Mouse (Mus musculus) thymus, adult 2 months (tissue): ENCODE data around the gene Bmp5. TPM values are rescaled to one million over a fixed set of nuclear protein-coding genes. Genes with fewer than 3 reads are reported as not detected.

ENCODE experiments used
- DNase-seq: peaks from one replicate; pipeline ENCODE4 v3.0.0; 2021
- H3K27ac ChIP-seq: fragments of 200-500 bp; 2 replicates; pipeline ENCODE4 v1.5.1; 2012; ENCODE audit warnings: low read length, control low read depth; ENCODE audit not compliant: control insufficient read depth, insufficient read depth
- H3K27me3 ChIP-seq: fragments of 200-500 bp; 2 replicates; pipeline ENCODE4 v1.6.1; 2012; ENCODE audit warnings: mild to moderate bottlenecking, low read length, moderate library complexity, mixed read lengths; ENCODE audit not compliant: control insufficient read depth, insufficient read depth
- H3K36me3 ChIP-seq: fragments of 200-500 bp; 2 replicates; pipeline ENCODE4 v1.6.1; 2012; ENCODE audit warnings: mild to moderate bottlenecking, low read length, moderate library complexity; ENCODE audit not compliant: control insufficient read depth, insufficient read depth
- H3K4me1 ChIP-seq: fragments of 200-500 bp; replicated peaks from 2 replicates; pipeline ENCODE4 v1.6.1; 2012; ENCODE audit warnings: low read length; ENCODE audit not compliant: control insufficient read depth, insufficient read depth
- H3K4me3 ChIP-seq: fragments of 200-500 bp; 2 replicates; pipeline ENCODE4 v1.5.1; 2012; ENCODE audit warnings: mild to moderate bottlenecking, low read length, control low read depth, moderate library complexity; ENCODE audit not compliant: control insufficient read depth, insufficient read depth
- CTCF ChIP-seq: fragments of 200-500 bp; IDR thresholded peaks from 2 replicates; pipeline ENCODE4 v1.5.1; 2012; ENCODE audit warnings: mild to moderate bottlenecking, control low read depth, low read length, moderate library complexity, borderline replicate concordance; ENCODE audit not compliant: control insufficient read depth, poor library complexity, insufficient read depth; ENCODE audit errors: extremely low read depth
- POLR2A ChIP-seq: fragments of 200-500 bp; IDR thresholded peaks from 2 replicates; pipeline ENCODE4 v1.6.1; 2012; ENCODE audit warnings: mild to moderate bottlenecking, low read length, control low read depth, moderate library complexity; ENCODE audit not compliant: control insufficient read depth, poor library complexity, insufficient read depth; ENCODE audit errors: extremely low read depth
- WGBS: fragments of 180-500 bp; shearing (Covaris S2); methylation state at CpG from one replicate; pipeline ENCODE4 v1.1.7; 2018; 5-methylcytosine and 5-hydroxymethylcytosine counted together
- polyA plus RNA-seq: library from polyadenylated mRNA; depleted of rRNA; stranded (reverse); fragments of >200 nt; gene quantifications from 2 replicates; pipeline ENCODE4 v1.2.3, GENCODE M21; 2012

The Bmp5 gene
- polyA plus RNA-seq, 1 experiment: 0.04 TPM

DNA sequence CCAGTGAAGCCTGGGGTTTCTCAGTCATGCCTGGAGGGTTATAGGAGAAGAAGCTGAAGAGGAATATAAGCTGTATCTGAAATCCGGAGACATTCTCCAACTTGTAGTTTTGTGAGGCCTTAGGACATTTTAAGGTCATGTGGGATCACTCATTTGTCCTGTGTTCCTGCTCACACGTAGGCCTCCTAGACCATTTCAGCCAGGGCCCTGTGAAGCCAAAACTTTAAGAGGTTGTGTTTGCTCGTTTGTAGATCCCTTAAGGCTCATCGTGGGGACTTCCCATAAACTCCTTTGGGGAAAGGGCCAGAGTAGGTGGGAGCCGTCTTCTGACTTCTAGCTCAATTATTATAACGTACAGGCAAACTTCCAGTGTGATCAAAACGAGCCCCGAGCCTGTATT is 121.8 kb downstream of the Bmp5 start:
- no peak overlapping the region for H3K4me3 ChIP-seq
- 91% methylated on average over 8 of the region's 8 CpGs for WGBS

DNA sequence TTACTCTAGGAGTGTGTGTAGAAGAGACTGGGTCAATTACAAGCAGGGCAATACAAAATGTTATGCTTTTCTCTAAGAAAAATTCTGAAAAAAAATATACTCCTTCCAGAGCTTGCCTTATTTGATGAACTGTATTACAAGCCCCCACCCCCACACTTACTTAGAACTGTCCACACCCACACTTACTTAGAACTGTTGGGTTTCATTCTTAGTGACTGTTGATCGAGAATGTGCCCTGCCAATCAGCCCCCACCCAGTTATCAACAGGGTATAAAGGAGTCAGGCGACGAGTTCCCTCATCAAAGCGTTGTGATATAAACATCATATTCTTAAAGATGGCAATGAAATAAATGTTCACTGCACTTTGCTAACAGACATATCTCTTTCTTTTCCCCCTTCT is 122.9 kb downstream of the Bmp5 start:
- DNase-seq: no peak
- no peaks in the 10 kb centered on the region for H3K36me3 ChIP-seq
- TF ChIP-seq CTCF: no peak
- TF ChIP-seq POLR2A: no peak
- WGBS: 84% methylated on average over 4 of the region's 4 CpGs
- H3K27ac ChIP-seq: no peak overlapping the region
- no peak overlapping the region for H3K4me3 ChIP-seq
- H3K27me3 ChIP-seq: no peaks in the 10 kb centered on the region
- H3K4me1 ChIP-seq: no peaks in the 10 kb centered on the region

More for the DNA sequence above, 121.8 kb downstream of the Bmp5 start:
- Histone ChIP-seq H3K36me3 (no peaks in the 10 kb centered on the region), H3K27me3 (no peaks in the 10 kb centered on the region), H3K27ac (no peak overlapping the region), H3K4me1 (no peaks in the 10 kb centered on the region)
- TF ChIP-seq CTCF (no peak), POLR2A (no peak)
- no peak for DNase-seq

DNA sequence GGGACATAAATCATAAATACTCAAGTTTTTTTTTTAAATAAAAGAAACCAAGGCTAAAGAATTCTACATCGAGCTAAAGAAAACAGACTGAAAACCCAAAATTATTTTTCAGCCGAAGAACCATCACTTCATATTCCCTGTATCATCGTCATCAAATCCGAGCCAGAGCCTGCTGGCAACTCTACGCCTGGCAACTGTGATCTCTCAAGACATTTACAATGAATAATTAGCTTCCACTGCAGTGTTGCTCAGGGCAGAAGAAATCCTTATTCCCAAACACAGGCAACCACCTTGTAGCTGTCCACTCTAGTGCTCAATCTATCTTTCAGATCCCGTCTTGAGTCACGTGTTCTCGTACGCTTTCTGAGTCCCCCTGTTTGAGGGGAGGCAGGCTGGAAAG is 126.1 kb downstream of the Bmp5 start:
- Histone ChIP-seq H3K27me3 (no peaks in the 10 kb centered on the region), H3K4me1 (no peaks in the 10 kb centered on the region), H3K27ac (no peak overlapping the region), H3K36me3 (no peaks in the 10 kb centered on the region), H3K4me3 (no peak overlapping the region)
- TF ChIP-seq CTCF (no peak), POLR2A (no peak)
- 88% methylated on average over 9 of the region's 9 CpGs for WGBS
- DNase-seq: no peak

DNA sequence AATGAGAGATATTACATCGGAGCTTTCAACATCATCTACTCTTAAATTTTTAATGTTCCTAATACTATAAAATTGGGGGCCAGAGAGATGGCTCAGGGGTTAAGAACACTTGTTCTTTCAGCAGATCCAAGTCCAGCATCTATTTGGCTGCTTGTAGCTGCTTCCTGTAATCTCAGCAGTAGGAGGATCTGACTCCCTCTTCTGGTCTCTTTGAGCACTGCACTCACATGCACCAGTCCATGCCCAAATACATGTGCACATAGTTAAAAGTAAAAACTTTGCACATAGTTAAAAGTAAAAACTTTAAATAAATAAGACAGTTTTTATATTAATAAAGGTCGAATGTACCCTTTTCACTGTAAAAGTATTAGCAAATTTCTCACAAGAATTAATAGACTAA is 130.3 kb downstream of the Bmp5 start:
- Histone ChIP-seq H3K36me3 (no peaks in the 10 kb centered on the region), H3K4me3 (no peak overlapping the region), H3K27ac (no peak overlapping the region), H3K27me3 (no peaks in the 10 kb centered on the region), H3K4me1 (no peaks in the 10 kb centered on the region)
- no peak for DNase-seq
- no peak for TF ChIP-seq POLR2A
- no peak for TF ChIP-seq CTCF
- 56% methylated on average over 2 of the region's 2 CpGs for WGBS

DNA sequence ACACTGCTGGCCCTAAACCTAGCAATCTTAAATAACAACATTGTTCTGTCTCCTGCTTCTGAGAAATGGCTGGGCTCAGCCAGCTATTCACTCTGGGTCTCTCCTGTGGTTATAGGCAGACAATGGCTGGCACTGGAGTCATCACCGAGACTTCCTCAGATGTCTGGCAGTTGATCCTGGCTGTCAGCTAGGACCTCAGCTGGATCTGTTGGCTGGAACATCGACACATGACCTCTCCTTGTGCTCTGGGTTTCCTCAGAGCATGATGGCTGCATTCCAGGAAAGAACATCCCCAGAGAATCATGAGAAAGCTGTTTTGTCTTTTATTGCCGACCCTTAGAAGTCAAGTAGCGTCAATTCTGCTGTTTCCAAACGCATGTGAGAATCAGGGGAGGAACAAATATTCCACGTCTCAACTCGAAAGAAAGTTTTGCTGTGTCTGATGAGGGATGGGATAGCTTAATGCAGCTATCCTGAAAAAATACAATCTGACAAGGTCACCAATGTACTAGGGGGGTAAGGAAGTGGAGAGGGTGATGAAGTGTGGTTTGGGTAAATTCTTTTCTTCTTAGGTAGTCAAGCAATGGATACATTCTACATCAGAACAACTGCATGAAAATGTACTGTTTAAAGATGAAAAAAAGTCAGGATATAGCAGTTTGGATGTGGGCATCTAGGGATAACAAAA is 135.1 kb downstream of the Bmp5 start:
- no peak for DNase-seq
- Histone ChIP-seq H3K36me3 (no peaks in the 10 kb centered on the region), H3K4me1 (no peaks in the 10 kb centered on the region), H3K27me3 (no peaks in the 10 kb centered on the region), H3K27ac (no peak overlapping the region), H3K4me3 (no peak overlapping the region)
- no peak for TF ChIP-seq POLR2A
- TF ChIP-seq CTCF: no peak
- 66% methylated on average over 7 of the region's 7 CpGs for WGBS

DNA sequence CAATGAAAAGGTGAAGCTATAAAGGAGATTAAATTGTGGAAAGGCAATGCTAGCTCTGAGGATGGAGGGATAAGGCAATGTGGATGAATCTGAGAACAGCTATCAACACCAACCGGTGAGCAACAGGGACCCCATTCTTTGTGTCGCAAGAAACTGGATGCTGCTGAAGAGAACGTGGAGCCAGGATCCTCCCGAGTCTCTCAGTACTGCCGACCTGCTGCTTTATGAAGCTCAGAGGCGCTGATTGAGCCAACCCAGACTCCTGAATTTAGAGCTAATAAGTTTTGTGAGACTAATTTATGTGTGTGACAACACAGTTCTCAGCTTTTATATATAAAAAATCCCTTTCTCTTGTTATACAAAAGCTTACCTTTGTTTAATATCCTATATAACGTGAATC is 136.4 kb downstream of the Bmp5 start:
- TF ChIP-seq POLR2A (no peak), CTCF (no peak)
- no peak for DNase-seq
- WGBS: 86% methylated on average over 7 of the region's 7 CpGs
- Histone ChIP-seq H3K36me3 (no peaks in the 10 kb centered on the region), H3K27ac (no peak overlapping the region), H3K27me3 (no peaks in the 10 kb centered on the region), H3K4me3 (no peak overlapping the region), H3K4me1 (no peaks in the 10 kb centered on the region)

DNA sequence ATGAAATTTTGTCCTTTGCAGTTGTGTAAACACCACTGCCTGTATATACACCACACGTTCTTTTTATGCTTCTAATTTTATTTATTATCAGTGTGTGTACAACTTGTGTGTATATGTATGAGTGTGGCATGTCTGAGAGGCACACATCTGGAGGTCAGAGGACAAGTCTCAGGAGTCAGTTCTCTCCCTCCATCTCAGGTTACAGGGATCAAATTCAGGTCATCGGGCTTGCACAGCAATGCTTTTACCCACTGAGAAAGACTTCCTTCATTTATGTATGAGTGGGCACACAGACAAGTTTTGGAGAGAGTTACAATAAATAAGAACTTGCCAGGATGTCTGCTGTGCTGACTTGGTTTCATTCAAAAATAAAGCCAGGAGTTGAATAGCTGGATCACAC is 140.9 kb downstream of the Bmp5 start:
- WGBS: 78% methylated on average over 2 of the region's 2 CpGs
- H3K27ac ChIP-seq: no peak overlapping the region
- no peak for DNase-seq

More for the DNA sequence above, 140.9 kb downstream of the Bmp5 start:
- H3K36me3 ChIP-seq: no peaks in the 10 kb centered on the region
- H3K27me3 ChIP-seq: no peaks in the 10 kb centered on the region
- H3K4me1 ChIP-seq: no peaks in the 10 kb centered on the region
- H3K4me3 ChIP-seq: no peak overlapping the region
- TF ChIP-seq POLR2A (no peak), CTCF (no peak)
